Mouse (Mus musculus) cerebellum, adult 11-12 months (tissue): ENCODE results near the gene Celf2.

ENCODE experiments used
- DNase-seq: peaks from one replicate; pipeline ENCODE4 v3.0.0; 2022

The Celf2 gene

GRCm38 (mm10) chr2:6720753-6721459 lies 788.5 kb downstream of the Celf2 start:
- peak; percentile 68 for DNase-seq

DNA sequence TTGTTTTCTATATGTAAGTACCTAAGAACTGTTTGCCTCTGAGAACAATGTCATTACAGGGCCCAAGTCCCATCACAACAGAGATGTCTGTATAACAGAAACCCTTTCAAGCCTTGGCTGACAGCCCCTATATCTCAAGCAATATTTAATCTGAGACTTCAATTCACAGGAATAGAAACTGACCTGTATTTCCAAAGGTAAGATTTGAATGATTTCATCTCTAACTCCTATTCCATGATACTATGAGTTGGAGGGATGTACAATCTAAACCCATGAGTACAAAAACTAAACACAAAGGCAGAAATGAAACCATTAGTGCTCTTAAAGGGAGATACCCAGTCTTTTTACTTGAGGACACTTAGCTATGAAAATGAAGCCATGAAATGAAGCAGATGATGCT lies 790.5 kb downstream of the Celf2 start:
- no peak for DNase-seq

DNA sequence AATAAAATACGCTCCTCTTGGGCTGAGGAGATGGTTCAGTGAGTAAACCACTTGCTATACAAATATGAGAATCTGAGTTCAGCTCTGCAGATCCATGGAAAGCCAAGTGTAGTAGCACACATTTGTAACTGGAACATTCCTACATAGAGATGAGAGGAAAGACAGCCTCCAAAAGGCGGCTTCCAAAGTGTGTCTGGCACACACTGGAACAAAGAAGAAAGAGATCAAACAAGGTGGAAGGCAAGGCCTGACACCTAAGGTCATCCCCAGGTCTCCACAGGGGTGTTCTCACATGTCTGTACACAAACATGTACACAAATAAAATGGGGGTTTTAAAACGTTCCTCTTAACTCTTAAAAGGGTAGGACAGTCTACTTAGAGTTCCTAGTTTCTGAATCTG lies 791.4 kb downstream of the Celf2 start:
- DNase-seq = no peak

DNA sequence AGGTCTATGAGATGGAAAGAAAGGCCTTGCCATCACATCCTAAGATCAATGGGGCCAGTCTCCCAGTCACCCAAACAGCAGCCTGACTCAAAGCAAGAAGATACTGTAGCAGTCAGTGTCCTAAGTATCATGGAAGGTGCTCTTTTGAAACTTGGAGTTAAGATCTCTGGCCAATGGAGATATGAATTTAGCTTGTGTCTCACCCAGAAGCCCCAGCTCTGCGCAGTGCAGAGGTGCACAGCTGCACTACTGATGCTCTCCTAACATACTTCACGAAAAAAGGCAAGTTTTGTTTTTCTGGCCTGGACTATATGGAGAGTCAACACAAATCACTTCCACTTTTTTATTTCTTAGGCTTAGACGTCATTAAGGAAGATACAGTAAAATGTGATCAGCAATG lies 793.8 kb downstream of the Celf2 start:
- no peak for DNase-seq

- no peak for DNase-seq
Observed at GRCm38 (mm10) chr2:6713529-6713928, 795.8 kb downstream of the Celf2 start.

DNA sequence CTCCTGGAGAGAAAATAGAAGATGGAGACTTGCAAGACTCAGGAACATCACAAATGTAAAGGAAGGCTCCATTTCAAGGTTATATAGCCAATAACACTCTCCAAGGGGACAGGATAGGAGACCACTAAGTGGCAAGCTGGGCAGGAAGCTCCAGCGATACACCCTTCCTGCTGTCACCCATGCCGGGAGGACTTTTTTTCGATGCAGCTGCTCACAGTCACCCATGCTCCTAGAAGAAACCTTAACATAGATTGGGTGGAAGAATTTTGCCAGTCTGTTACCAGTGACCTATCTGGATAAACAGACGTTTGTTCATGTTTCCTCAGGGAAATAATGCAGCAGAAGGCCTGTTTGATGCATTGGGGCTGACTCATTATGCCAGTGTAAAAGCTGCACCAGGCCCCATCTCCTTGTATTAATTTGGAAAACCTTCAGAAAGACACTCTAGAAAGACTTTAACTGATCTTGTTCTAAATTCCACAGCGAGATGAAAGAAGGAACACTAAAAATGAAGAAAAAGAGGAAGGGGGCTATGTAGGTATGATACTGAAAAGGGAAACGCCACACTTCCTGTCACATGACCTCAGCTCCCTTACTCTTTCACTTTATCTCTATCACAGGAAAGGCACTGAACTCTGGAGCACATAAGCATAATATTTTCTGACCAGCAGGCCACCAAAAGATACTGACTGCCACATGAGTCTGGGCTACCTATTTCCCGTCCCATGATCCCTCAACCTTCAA lies 798.5 kb downstream of the Celf2 start:
- no peak for DNase-seq

DNA sequence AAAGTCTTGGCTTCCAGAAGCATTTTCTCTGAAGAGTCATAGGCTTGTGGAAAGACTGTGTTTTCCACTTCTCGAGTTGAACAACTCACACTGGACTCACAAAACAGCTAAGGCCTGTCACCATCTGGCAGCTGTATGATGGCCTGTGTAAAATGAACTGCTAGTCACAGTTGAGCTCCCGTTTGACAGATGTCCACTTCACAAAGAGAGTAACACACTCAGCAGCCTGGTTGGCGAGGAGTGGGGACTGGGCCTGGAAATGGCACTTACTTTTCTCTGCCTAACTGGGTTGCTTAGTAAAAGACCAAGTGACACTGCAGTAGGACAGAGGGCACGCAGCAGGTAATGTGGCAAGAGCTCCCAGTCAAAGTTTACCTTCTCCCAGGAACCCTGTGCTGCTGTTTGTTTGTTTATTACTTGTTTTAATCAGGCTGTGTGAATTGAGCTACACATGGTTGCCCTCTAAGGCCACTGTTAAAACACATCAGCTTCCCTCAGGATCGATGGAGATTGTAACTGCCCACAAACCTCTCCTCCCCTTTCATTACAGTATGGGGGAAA lies 801.3 kb downstream of the Celf2 start:
- no peak for DNase-seq

- DNase-seq = no peak
Observed at GRCm38 (mm10) chr2:6707276-6707675, 802.1 kb downstream of the Celf2 start.

- DNase-seq = no peak
Observed at GRCm38 (mm10) chr2:6705929-6706739, 803.2 kb downstream of the Celf2 start.

- DNase-seq = no peak
Observed at GRCm38 (mm10) chr2:6705475-6705874, 803.9 kb downstream of the Celf2 start.

DNA sequence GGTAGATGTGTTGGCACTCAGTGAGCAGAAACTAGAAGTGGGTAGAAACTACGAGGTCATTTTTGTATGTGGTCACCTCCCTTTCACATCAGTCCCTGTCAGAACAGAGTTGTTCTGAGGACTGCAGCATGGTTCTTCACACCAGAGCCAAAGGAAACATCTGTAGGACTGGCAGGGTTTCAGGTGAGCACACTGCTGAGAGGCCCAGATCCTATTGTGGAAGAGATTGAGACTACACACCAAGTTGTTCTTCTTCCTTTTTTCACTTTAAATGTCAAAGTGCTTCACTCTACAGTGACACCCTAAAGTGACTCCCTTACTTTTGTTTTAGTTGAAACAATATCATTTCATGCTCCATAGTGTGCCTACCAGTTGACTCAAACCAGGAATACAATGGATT lies 804.6 kb downstream of the Celf2 start:
- no peak for DNase-seq

- no peak for DNase-seq
Observed at GRCm38 (mm10) chr2:6704342-6704741, 805.0 kb downstream of the Celf2 start.

- no peak for DNase-seq
Observed at GRCm38 (mm10) chr2:6696326-6696725, 813.0 kb downstream of the Celf2 start.

- DNase-seq = no peak
Observed at GRCm38 (mm10) chr2:6695353-6695951, 813.9 kb downstream of the Celf2 start.

DNA sequence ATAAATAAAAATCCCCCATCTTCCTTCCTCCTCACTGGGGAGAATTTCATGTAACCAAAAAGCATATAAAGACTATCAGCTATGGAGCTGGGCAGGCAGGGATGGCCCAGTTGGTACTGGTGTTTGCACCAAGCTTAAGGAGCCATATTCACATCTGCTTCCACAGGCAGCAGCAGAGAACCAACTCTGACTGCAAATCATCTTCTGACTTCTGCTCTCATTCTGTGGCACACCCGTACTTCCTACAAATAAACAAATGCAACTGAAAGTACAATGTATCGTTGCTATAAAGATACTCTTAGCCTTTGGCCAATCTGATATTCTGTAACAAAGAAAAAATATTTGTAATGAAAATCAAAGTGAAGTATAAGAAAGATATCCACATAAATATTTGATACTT lies 819.7 kb downstream of the Celf2 start:
- DNase-seq = no peak

DNA sequence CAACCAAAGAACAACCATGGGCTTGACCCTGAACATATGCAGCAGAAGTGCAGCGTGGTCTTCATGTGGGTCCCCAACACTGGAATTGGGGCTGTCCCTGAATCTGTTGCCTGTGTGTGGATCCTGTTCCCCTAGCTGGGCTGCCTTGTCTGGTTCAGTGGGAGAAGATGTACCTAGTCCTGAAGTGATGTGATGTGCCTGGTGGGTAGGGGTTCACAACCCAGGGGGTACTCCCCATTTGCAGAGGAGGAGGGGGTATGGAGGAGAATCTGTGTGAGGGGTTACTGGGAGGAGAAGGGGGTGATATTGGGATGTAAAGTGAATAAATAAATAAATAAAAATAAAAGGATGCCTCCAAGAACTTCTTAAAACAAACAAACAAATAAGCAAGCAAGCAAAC lies 831.1 kb downstream of the Celf2 start:
- no peak for DNase-seq

DNA sequence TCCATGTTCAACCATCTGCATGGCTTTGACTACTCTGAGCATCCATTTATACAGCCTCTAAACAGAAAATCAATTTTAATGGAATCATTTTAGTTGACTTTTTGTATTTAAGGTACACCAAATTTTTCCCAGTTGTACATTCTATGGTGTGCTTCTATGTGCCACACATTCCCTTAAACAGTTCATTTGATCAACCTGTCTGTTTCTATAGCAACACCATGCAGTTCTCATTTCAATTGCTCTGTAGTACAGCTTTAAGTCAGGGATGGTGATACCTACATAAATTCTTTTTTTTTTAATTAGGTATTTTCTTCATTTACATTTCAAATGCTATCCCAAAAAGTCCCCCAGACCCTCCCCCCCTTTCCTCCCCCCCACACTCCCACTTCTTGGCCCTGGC lies 831.9 kb downstream of the Celf2 start:
- DNase-seq = no peak

- no peak for DNase-seq
Observed at GRCm38 (mm10) chr2:6674401-6674800, 835.0 kb downstream of the Celf2 start.

GRCm38 (mm10) chr2:6673418-6673817 lies 835.9 kb downstream of the Celf2 start:
- no peak for DNase-seq

DNA sequence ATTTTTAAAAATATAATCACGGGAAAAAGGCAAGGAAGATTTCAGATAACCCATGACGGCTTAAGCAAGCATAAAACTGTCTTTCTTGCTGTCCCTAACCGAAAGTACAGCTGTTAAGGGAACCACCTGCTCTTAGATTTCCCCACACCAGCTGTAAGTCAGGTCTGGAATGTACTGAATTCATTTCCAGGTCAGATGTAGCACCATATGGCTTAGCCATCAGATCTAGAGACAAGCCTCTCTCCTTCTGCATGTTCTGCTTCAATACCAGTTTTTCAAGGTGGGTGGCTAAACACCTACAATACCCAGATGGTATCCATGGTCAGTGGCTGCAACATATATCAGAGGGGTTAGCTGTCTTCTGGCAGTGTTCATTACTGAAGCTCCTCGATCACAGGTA lies 841.8 kb downstream of the Celf2 start:
- DNase-seq = peak; percentile 14

- no peak for DNase-seq
Observed at GRCm38 (mm10) chr2:6659834-6660233, 849.5 kb downstream of the Celf2 start.

- no peak for DNase-seq
Observed at GRCm38 (mm10) chr2:6653719-6654118, 855.6 kb downstream of the Celf2 start.

DNA sequence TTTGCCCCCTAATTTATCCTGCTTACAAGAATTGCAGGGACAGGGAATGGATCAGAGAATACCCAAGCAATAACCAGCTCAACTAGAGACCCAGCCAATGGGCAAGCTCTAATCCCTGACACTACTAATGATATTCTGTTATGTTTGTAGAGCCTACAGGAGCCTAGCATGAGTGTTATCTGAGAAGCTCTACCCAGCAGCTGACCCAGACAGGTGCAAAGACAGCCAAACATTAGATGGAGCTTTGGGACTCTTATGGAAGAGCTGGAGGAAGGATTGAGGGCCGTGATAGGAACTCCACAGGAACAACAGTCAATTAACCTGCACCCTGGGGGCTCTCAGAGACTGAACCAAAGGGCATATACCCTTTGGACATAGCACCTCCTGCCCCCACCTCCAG lies 857.7 kb downstream of the Celf2 start:
- no peak for DNase-seq
